Mouse (Mus musculus): ENCODE results near the gene Gm21974.
"Not testable (repeated sequence)": the region's sequence is repeated elsewhere in the genome, so short reads cannot be mapped to it uniquely, and the experiment has no call there.

Gene Gm21974

DNA sequence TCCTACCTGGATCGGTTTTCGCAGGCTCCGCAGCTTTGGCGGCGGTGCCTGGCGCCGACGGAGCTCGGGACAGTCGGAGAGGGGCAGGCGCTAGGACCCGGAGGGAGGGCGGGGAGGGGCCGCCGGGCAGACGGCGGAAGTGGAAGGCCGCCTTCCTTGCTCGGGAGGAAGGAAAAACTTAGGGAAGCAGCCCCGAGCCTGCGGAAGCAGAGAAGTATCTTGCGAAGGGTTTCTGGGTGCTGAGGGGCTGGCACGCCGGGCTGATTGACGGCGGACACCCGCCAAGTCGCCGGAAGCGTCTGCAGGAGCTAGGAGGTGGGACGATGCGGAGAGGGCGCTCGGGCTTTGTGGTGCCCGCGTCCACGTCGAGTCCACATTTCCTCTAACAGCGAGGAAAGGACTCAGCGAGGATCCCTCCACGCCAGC lies 19.2 kb downstream of the Gm21974 start, which contains the start of gene Zfp646:
Gene Zfp646 (plus strand): TSS at position 181 of the 426 bp plus-strand sequence.
- peak; percentile 89 for DNase-seq (ENCODE audit: low spot score)

DNA sequence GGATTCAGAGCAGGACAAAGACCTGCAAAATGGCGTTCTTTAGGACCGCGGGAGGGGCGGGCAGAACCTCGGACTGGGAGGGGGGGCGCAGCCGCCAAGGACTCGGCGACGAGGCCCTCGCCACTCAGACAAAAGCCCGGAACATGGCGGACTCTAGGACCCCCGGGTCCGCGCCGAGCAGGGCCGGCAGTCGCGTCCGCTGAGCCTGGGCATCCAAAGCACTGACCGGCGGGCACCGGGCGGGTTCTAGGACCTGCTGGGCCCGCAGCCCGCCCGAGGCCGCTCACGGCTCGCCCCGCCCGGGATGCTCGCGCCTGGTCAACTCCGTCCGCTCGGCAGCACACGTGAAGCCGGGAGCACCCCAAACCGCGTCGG lies 19.6 kb downstream of the Gm21974 start:
- peak; percentile 98 for DNase-seq (ENCODE audit: low spot score)

- no peak for DNase-seq (ENCODE audit: low spot score)
Observed at GRCm38 (mm10) chr7:127874812-127875626, 20.2 kb downstream of the Gm21974 start.

DNA sequence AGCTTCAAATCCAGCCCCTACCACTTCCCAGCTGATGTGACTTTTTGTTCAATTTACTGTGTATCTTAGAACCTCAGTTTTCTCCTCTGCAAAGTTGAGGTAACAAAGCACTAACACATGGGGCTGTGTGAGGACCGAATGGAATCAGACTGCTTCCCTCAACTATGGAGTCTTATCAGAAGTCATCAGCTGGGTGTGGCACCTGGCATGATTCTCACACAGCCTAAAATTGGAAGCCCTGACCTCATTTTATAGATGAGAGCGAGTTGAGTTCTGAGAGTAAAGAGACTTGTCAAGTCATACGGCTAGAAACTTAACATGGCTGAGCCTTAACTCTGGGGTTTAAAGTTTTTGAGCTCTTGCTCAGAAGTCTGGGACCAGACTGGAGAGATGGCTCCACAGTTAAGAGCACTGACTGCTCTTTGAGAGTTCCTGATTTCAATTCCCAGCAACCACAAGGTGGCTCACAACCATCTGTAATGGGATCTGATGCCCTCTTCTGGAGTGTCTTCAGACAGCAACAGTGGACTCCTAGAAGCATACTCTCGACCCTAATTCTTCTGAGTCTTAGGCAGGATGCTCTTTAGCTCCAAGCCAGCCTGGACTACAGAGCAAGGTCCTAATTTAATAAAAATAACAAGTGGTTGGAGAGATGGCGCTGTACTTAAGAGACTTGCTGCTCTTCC lies 25.0 kb downstream of the Gm21974 start:
- peak; percentile 12 for DNase-seq (ENCODE audit: low spot score)

- DNase-seq (ENCODE audit: low spot score): no peak
Observed at GRCm38 (mm10) chr7:127869149-127869810, 26.0 kb downstream of the Gm21974 start.

GRCm38 (mm10) chr7:127867641-127868040 lies 27.6 kb downstream of the Gm21974 start:
- DNase-seq (ENCODE audit: low spot score): no peak

DNA sequence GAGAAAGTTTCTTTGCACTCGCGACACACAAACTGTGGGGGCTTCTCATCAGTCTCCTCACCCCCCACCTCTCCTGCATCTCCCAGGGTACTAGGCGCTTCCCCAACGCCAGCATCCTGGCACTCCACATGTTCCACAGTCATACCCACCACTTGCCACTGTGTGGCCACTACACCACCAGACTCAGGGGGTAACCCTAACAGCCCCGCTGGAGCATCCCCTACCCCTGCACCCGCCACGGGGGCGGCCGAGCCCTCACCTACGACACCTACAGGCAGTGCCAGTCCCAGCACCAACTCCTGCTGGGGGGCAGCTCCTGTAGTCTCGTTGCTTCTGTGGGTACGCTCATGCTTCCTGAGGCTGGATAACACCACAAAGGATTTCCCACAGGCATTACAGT lies 28.8 kb downstream of the Gm21974 start:
- DNase-seq (ENCODE audit: low spot score): no peak

DNA sequence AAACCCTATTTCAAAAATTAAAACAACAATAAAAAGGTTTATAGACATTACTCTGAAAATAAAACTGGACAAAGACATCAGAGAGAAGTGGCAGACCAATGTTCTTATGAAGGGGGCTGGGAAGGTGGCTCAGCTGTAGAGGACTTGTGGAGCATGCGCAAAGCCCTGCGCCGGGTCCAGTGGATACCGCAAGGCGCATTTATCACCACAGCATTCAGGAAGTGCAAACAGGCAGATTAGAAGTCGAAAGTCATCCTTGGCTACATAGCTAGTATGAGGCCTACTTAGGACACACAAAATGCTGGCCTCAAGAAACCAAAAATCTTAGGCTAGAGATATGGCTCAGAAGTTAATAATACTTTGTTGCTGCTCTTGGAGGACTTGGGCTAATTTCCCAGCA lies 37.0 kb downstream of the Gm21974 start:
- DNase-seq (ENCODE audit: low spot score): no peak

DNA sequence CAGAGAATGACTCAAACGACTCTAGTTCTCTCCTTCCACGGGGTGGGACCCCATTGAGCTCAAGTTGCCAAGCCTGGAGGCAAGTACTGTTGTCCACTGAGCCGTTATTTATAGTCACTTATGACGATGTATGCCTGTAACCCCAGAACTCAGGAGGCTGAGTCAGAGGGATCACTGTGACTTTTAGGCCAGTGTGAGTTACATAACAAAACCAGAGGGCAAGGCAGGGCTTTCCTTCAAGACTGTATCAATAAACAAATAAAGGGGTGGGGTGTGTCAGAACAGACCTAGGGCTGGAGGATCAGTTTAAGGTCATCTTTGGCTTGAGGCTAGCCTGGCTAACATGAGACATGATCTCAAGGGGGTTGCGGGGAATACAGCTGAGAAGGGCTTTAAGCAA lies 44.3 kb downstream of the Gm21974 start:
- no peak for DNase-seq (ENCODE audit: low spot score)

GRCm38 (mm10) chr7:127849973-127850875 lies 45.0 kb downstream of the Gm21974 start:
- DNase-seq (ENCODE audit: low spot score): no peak

- peak; percentile 87 for DNase-seq (ENCODE audit: low spot score)
Observed at GRCm38 (mm10) chr7:127842001-127842718, 53.1 kb downstream of the Gm21974 start.

DNA sequence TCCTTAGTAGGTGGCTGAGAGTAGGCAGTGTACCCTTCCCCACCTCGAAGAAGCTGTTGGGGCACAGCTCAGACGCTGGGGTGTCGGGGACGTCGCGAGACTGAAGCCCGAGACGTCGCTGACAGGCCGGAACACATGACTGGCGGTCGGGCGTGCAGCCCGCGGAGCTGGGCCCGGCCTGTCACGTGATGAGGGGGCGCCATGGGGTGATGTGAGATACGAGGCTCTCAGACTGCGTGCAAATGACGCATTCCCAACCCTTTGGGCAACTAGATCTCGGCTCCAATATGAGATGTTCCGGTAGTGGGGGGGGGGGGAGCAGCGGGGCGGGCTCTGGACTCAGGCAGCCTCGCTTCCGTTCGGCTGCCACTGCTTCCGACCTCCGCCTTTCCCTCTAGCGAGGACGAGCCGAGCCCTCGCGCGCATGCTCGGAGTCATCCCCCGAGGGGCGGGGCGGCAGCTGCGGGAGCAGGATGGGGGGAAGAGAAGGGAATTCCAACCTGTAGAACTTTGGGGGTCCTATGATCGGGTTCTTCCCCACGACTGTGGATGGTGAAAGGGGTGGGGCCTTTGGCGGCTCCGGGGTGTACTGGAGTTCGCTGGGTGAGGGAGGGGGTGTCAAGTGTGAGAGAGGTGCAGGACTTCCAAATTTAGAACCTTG lies 53.8 kb downstream of the Gm21974 start:
- peak; percentile 93 for DNase-seq (ENCODE audit: low spot score)

DNA sequence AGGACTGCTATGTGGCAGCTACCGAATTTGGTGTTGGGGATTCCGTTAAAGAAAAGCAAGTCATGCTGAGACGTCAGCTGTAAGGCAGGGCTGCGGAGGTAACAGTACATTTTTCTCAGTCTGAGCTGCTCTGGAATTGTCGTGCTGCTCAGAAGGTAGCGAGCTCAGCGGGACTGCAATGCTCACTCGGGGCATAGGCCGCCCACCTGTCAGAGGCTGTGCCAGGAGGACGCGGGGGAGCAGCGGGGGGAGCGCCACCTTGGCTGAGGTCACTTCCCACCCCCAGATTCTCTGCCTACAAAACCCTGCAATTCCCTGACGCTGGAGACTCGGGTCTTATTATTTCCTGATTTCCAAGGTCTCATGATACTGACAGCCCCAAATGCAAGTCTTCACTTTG lies 54.4 kb downstream of the Gm21974 start:
- DNase-seq (ENCODE audit: low spot score): peak; percentile 30

DNA sequence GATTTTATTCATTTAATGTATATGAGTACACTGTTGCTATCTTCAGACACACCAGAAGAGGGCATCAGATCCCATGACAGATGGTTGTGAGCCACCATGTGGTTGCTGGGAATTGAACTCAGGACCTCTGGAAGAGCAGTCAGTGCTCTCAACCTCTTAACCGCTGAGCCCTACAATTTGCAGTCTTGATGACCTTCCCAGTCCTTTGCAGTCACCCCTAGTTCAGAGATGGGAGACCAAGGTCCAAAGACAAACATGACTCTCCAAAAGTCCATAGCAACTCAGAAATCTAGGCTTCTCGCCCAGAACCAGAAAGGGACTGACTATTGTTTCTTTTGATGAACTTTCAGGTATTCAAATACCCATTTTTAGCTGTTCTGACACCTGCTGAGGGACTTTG lies 55.2 kb downstream of the Gm21974 start:
- DNase-seq (ENCODE audit: low spot score): not testable (repeated sequence)

DNA sequence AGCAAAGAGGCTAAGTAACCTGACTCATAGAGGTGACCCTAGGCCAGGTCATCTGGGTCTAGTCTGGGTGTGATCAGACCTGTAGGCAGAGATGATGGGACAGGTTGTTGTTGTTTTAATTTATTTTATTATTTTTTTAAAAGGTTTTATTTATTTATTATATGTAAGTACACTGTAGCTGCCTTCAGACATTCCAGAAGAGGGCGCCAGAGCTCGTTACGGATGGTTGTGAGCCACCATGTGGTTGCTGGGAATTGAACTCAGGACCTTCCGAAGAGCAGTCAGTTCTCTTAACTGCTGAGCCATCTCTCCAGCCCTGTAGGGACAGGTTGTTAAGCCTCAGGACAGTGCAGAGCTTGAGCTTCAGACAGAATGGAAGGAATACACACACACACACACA lies 57.4 kb downstream of the Gm21974 start:
- not testable (repeated sequence) for DNase-seq (ENCODE audit: low spot score)

DNA sequence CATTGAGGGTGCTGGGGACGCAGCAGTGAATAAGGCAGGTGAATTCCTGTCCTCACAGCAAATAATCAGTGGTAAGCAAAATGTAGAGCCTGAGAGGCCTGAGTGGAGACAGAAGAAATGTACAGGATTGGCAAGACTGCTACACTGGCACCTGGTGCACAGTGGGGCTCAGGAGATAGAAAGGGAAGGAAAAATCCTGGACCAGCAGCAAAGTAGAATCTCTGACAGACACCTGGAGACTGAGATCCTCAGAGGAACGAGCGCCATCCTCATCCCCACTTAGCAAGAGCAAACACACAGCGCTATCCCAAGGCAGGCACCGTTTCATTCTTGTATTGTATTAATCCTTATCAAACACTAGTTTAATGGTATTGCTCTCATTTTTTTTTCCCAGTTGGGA lies 57.8 kb downstream of the Gm21974 start:
- DNase-seq (ENCODE audit: low spot score): no peak
